Mouse (Mus musculus) midbrain, postnatal 0 days (tissue): ENCODE measurements around the gene Eef1a2. TPM values are rescaled to one million over a fixed set of nuclear protein-coding genes. Genes with fewer than 3 reads are reported as not detected.

Experiments
- ATAC-seq: fragments of 200-750 bp; cut with Nextera tagmentation; 2 replicates; pipeline ENCODE4 v1.8.0; 2017; ENCODE audit warnings: moderate number of reproducible peaks, mild to moderate bottlenecking, moderate TSS enrichment, moderate library complexity; ENCODE audit not compliant: low FRiP score
- DNase-seq: peaks from one replicate; pipeline ENCODE4 v3.0.0-alpha.2; 2015; ENCODE audit warnings: low spot score
- H3K27ac ChIP-seq: fragments of 300-500 bp; sonication (generic); 2 replicates; pipeline ENCODE4 v1.5.1; 2014; ENCODE audit warnings: low read depth, mild to moderate bottlenecking, low read length, mixed read lengths
- H3K27me3 ChIP-seq: fragments of 300-500 bp; sonication (generic); 2 replicates; pipeline ENCODE4 v1.6.1; 2014; ENCODE audit warnings: low read length, control low read depth, mixed read lengths; ENCODE audit not compliant: insufficient read depth
- H3K36me3 ChIP-seq: fragments of 300-500 bp; sonication (generic); 2 replicates; pipeline ENCODE4 v1.6.1; 2014; ENCODE audit warnings: low read length, control low read depth, mixed read lengths; ENCODE audit not compliant: insufficient read depth
- H3K4me1 ChIP-seq: fragments of 300-500 bp; sonication (generic); 2 replicates; pipeline ENCODE4 v1.6.1; 2014; ENCODE audit warnings: mild to moderate bottlenecking, control low read depth, antibody characterized with exemption, low read length, mixed read lengths; ENCODE audit not compliant: insufficient read depth
- H3K4me2 ChIP-seq: fragments of 300-500 bp; sonication (generic); 2 replicates; pipeline ENCODE4 v1.6.1; 2014; ENCODE audit warnings: low read depth, mild to moderate bottlenecking, low read length, mixed read lengths; ENCODE audit not compliant: poor library complexity, severe bottlenecking
- H3K4me3 ChIP-seq: fragments of 300-500 bp; sonication (generic); 2 replicates; pipeline ENCODE4 v1.5.1; 2014; ENCODE audit warnings: low read depth, mild to moderate bottlenecking, low read length, moderate library complexity
- H3K9ac ChIP-seq: fragments of 300-500 bp; sonication (generic); replicated peaks from 2 replicates; pipeline ENCODE4 v1.6.1; 2014; ENCODE audit warnings: mild to moderate bottlenecking, low read length, moderate library complexity, mixed read lengths; ENCODE audit not compliant: poor library complexity, severe bottlenecking
- H3K9me3 ChIP-seq: fragments of 300-500 bp; sonication (generic); 2 replicates; pipeline ENCODE4 v1.6.1; 2016; ENCODE audit warnings: low read length, control low read depth
- CTCF ChIP-seq: IDR thresholded peaks from 2 replicates; pipeline ENCODE4 v1.5.1; 2016; ENCODE audit warnings: antibody characterized with exemption, mild to moderate bottlenecking
- WGBS: fragments of 180-500 bp; shearing (Covaris S2); extraction: QIAGEN DNeasy Blood & Tissue Kit; methylation state at CpG from one replicate; pipeline ENCODE4 v1.1.7; 2014; 5-methylcytosine and 5-hydroxymethylcytosine counted together
- polyA plus RNA-seq: library from polyadenylated mRNA; unstranded; fragments of >200 nt; fragmentation: Nextera tagmentation; extraction: Ambion mirVana; gene quantifications from 2 replicates; pipeline ENCODE4 v1.2.1, GENCODE M21; 2015
- total RNA-seq: library from RNA; depleted of rRNA; stranded (reverse); fragments of >200 nt; gene quantifications from 2 replicates; pipeline ENCODE4 v1.2.3, GENCODE M21; 2014

Gene Eef1a2
- total and polyA plus RNA-seq, 2 experiments from 2014 or later: 23.3 to 367 TPM

GRCm38 (mm10) chr2:181157180-181157579 is 366 bp upstream of the Eef1a2 start:
- peak overlapping the region; percentile 92 for H3K4me2 ChIP-seq
- WGBS: 79% methylated on average over 4 of the region's 4 CpGs
- no peaks in the 10 kb centered on the region for H3K9me3 ChIP-seq
- peaks cover 10% of the 10 kb centered on the region for H3K36me3 ChIP-seq
- no peak for TF ChIP-seq CTCF
- peaks cover 39% of the 10 kb centered on the region for H3K4me1 ChIP-seq
- peak overlapping the region; percentile 85 for H3K27ac ChIP-seq
- ATAC-seq: 0 out of 2 replicates have a peak, but pooled peaks have one; percentile 2
- DNase-seq: no peak
- no peaks in the 10 kb centered on the region for H3K27me3 ChIP-seq
- peak overlapping the region; percentile 84 for H3K9ac ChIP-seq
- peak overlapping the region; percentile 54 for H3K4me3 ChIP-seq

- Histone ChIP-seq H3K4me2 (peak overlapping the region; percentile 92), H3K27ac (peak overlapping the region; percentile 85), H3K4me1 (peaks cover 39% of the 10 kb centered on the region), H3K36me3 (peaks cover 22% of the 10 kb centered on the region), H3K9ac (peak overlapping the region; percentile 84), H3K27me3 (no peaks in the 10 kb centered on the region), H3K4me3 (peak overlapping the region; percentile 54), H3K9me3 (no peaks in the 10 kb centered on the region)
- no peak for DNase-seq
- WGBS: 64% methylated on average over 4 of the region's 4 CpGs
- no peak for TF ChIP-seq CTCF
- peak; percentile 15; the same call in 1 of the 2 replicates for ATAC-seq
Observed at GRCm38 (mm10) chr2:181155801-181156200, 1.0 kb downstream of the Eef1a2 start.

GRCm38 (mm10) chr2:181154831-181155415 is 1.9 kb downstream of the Eef1a2 start:
- Histone ChIP-seq H3K27me3 (no peaks in the 10 kb centered on the region), H3K9ac (peak overlapping the region; percentile 36; the same call in 1 of the 2 replicates), H3K9me3 (no peaks in the 10 kb centered on the region), H3K27ac (no peak overlapping the region), H3K4me1 (peaks cover 39% of the 10 kb centered on the region), H3K4me3 (peak overlapping the region; percentile 54), H3K4me2 (peak overlapping the region; percentile 92), H3K36me3 (peaks cover 31% of the 10 kb centered on the region)
- WGBS: 85% methylated on average over 8 of the region's 8 CpGs
- ATAC-seq (no peak), DNase-seq (no peak)
- TF ChIP-seq CTCF: no peak

- Histone ChIP-seq H3K4me2 (peak overlapping the region; percentile 92), H3K4me1 (peaks cover 34% of the 10 kb centered on the region), H3K4me3 (no peak overlapping the region), H3K27me3 (no peaks in the 10 kb centered on the region), H3K36me3 (peaks cover 35% of the 10 kb centered on the region), H3K9ac (no peak overlapping the region), H3K9me3 (no peaks in the 10 kb centered on the region), H3K27ac (no peak overlapping the region)
- no peak for TF ChIP-seq CTCF
- DNase-seq (no peak), ATAC-seq (no peak)
- WGBS: 85% methylated on average over 3 of the region's 3 CpGs
Observed at GRCm38 (mm10) chr2:181154361-181154760, 2.5 kb downstream of the Eef1a2 start.

- Histone ChIP-seq H3K27ac (no peak overlapping the region), H3K4me2 (no peak overlapping the region; the same call in 1 of the 2 replicates), H3K4me3 (no peak overlapping the region), H3K9me3 (no peaks in the 10 kb centered on the region), H3K36me3 (peaks cover 35% of the 10 kb centered on the region), H3K4me1 (peaks cover 29% of the 10 kb centered on the region), H3K27me3 (no peaks in the 10 kb centered on the region), H3K9ac (no peak overlapping the region)
- DNase-seq (no peak), ATAC-seq (no peak)
- TF ChIP-seq CTCF: peak; percentile 69
- 11% methylated on average over 1 of the region's 1 CpGs for WGBS
Observed at GRCm38 (mm10) chr2:181153837-181154236, 3.0 kb downstream of the Eef1a2 start.

GRCm38 (mm10) chr2:181153131-181153530 is 3.7 kb downstream of the Eef1a2 start:
- H3K36me3 ChIP-seq: peaks cover 35% of the 10 kb centered on the region
- peaks cover 25% of the 10 kb centered on the region for H3K4me1 ChIP-seq
- H3K9me3 ChIP-seq: no peaks in the 10 kb centered on the region
- no peak for DNase-seq
- no peak overlapping the region for H3K27ac ChIP-seq
- H3K4me2 ChIP-seq: no peak overlapping the region
- no peak overlapping the region for H3K4me3 ChIP-seq
- WGBS: 87% methylated on average over 1 of the region's 1 CpGs
- TF ChIP-seq CTCF: no peak
- H3K9ac ChIP-seq: no peak overlapping the region
- no peaks in the 10 kb centered on the region for H3K27me3 ChIP-seq
- no peak for ATAC-seq
